Comparison of ENCODE assay signal across 17 mouse cellular contexts in the genomic region with DNA sequence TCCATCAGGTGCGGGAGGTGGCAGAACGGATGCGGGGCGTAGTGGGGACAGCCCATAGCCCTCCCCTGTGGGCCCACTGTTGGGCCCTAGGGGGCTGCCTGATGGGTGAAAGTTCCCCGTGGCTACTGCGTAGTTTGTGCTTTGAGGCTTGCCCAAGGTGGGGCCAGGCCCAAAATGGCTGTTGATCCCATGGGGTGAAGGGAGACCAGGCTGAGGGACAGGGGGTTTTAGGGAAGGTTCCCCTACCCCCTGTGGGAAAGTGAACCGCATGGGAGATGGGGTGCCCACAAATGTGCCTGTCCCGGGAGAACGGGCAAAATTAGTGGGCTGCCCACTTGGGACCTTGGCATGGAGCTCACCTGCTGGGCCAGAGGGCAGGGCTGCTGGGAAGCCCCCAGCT. TPM values are rescaled to one million over a fixed set of nuclear protein-coding genes. Genes with fewer than 3 reads are reported as not detected.
"Had no signal": no experiment of that assay in that cellular context is flagged by ENCODE, and none has a peak within 500 bp of the region (broad histone marks: within the 10 kb centered on the region; RNA-seq: fewer than 3 reads in every experiment).

No protein-coding gene starts in this region.

- ATAC-seq: midbrain, embryonic 15.5 days had no signal

- H3K4me2 ChIP-seq: liver, embryonic 13.5 days; lung, embryonic 14.5 days; midbrain, embryonic 15.5 days; neural tube, embryonic 12.5 days; neural tube, embryonic 15.5 days had no signal

- H3K27ac ChIP-seq: kidney, postnatal 0 days; left cerebral cortex, adult 2 months; liver, embryonic 13.5 days; midbrain, embryonic 10.5 days; midbrain, embryonic 15.5 days; neural tube, embryonic 12.5 days; neural tube, embryonic 15.5 days; stomach, postnatal 0 days had no signal

- H3K9me3 ChIP-seq: liver, embryonic 13.5 days; megakaryocyte, embryonic 14.5 days; midbrain, embryonic 10.5 days; midbrain, embryonic 15.5 days; neural tube, embryonic 12.5 days; neural tube, embryonic 15.5 days had no signal

- H3K27me3 ChIP-seq: liver, embryonic 13.5 days; megakaryocyte, embryonic 14.5 days; midbrain, embryonic 15.5 days; neural tube, embryonic 12.5 days; neural tube, embryonic 15.5 days had no signal

- H3K4me3 ChIP-seq: left cerebral cortex, adult 2 months; liver, embryonic 13.5 days; megakaryocyte, embryonic 14.5 days; midbrain, embryonic 10.5 days; midbrain, embryonic 15.5 days; neural tube, embryonic 12.5 days; neural tube, embryonic 15.5 days had no signal

- H3K9ac ChIP-seq: liver, embryonic 13.5 days; lung, embryonic 14.5 days; midbrain, embryonic 15.5 days; neural tube, embryonic 12.5 days; neural tube, embryonic 15.5 days had no signal

- H3K4me1 ChIP-seq: liver, embryonic 13.5 days; midbrain, embryonic 10.5 days; midbrain, embryonic 15.5 days; neural tube, embryonic 12.5 days; neural tube, embryonic 15.5 days had no signal

- DNase-seq: liver, embryonic 13.5 days; lung, embryonic 14.5 days; thymus, adult 2 months; thymus, postnatal 14 days had no signal

RNA-seq across cellular contexts. Expression of a gene that starts 42.8 kb away (rescaled TPM):
- total RNA-seq: liver, adult 2 months had no signal
- polyA plus RNA-seq: limb, embryonic 11.5 days; liver, adult 2 months; liver, embryonic 13.5 days; liver, embryonic 16.5 days; small intestine, adult 2 months; stomach, embryonic 14.5 days; stomach, postnatal 0 days had no signal
